Mouse (Mus musculus) right cerebral cortex, postnatal 25 days (tissue): ENCODE measurements around the gene Olfr76.
"Not testable (repeated sequence)": the region's sequence is repeated elsewhere in the genome, so short reads cannot be mapped to it uniquely, and the experiment has no call there.

Source experiments
- DNase-seq: peaks from one replicate; pipeline ENCODE4 v3.0.0; 2022

The Olfr76 gene

GRCm38 (mm10) chr19:12123103-12123502, at the start of gene Olfr76:
Gene Olfr76, minus strand, starts transcription at chr19:12123203.
- no peak for DNase-seq

GRCm38 (mm10) chr19:12170062-12170599, 47.1 kb upstream of the Olfr76 start, which contains the start of gene Olfr1555-ps1:
Gene Olfr1555-ps1, minus strand, starts transcription at chr19:12170112.
- DNase-seq, result not testable (repeated sequence)

GRCm38 (mm10) chr19:12145452-12145851, 22.4 kb upstream of the Olfr76 start:
- no peak for DNase-seq

GRCm38 (mm10) chr19:12143356-12143755, 20.4 kb upstream of the Olfr76 start:
- DNase-seq, result peak; percentile 40

DNA sequence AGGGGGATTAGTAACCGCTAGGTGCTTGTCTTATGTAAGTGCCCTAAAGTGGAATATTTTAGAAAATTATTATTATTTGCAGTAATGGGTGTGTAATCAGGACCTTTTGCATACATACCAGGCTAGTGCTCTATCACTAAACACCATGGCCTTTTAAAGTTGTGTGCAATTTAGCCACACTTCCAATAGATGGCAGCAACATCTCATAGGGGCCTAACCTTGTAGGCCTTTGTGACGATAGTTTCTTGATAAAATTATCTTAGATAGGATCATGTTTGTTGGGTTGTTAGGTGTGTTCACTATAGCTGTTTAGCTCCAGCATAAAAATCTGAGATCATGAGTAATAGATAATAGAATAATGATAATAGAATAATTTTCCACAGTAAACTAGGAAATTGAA, 11.3 kb upstream of the Olfr76 start:
- no peak for DNase-seq

- no peak for DNase-seq
Observed at GRCm38 (mm10) chr19:12116464-12116863, 6.5 kb downstream of the Olfr76 start.

DNA sequence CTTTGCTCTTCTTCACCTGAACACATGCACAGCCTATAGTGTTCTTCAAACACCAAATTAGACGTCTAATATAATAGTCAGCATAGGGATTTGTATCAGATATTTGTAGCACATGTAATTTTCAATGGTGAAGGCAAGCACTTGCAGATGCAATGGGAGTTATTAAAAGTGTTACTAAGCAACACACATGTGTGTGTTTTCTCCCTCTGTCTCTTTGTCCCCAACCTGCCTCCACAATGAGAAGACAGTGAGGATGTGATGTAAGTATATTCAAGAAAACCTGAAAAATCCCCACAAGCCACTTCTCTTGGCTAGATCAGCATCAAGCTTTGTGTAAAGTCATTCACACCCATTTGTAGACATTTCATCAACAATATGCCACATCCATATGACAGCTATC, 7.2 kb downstream of the Olfr76 start, which contains the start of gene Olfr1428:
Gene Olfr1428, minus strand, starts transcription at position 101 of the 400 bp plus-strand sequence.
- DNase-seq, result no peak

GRCm38 (mm10) chr19:12113807-12114206, 9.2 kb downstream of the Olfr76 start:
- DNase-seq, result no peak

DNA sequence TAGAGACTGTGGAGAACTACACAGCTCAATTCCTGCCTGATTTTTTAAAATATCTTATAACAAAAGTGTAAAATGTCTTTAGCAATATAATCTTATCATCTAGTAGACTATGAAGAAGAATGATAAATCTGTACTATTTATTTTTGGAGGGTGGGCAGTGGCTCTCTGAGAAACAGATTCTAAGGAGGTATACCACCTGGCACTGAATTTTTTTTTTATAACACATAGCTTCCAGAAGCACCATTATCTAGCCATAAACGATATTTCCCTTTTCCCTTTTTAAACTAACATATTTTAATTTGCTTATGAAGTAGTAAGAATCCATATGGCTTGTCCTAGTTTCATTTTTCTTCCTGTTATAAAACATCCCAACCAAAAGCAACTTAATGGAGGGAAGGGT, 18.5 kb downstream of the Olfr76 start:
- no peak for DNase-seq

- no peak for DNase-seq
Observed at GRCm38 (mm10) chr19:12103234-12103633, 19.8 kb downstream of the Olfr76 start, which contains the start of gene Olfr1427. Gene Olfr1427, minus strand, starts transcription at chr19:12103334.

DNA sequence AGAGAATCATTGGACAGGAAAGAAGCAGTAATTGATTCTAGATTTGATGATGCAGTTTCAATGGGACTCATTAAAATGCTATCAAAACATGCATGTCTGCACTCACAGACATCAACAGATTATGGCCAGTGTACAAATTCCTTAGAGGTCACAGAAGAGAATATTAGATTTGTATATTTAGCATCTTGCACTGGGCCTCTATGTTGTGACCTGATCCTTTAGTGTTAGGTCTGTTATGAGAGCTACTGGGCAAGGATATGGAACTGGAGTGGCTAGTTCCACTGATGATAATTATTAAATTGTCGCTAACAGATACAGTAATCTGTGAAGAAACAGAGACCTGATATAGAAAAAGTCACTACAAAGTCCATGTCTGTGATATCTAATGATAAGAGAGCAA, 31.1 kb downstream of the Olfr76 start, which contains the start of gene Olfr1426:
Gene Olfr1426, minus strand, starts transcription at position 101 of the 400 bp plus-strand sequence.
- DNase-seq, result no peak

GRCm38 (mm10) chr19:12077631-12078030, 45.4 kb downstream of the Olfr76 start, which contains the start of gene Olfr1425:
Gene Olfr1425, minus strand, starts transcription at chr19:12077731.
- not testable (repeated sequence) for DNase-seq

DNA sequence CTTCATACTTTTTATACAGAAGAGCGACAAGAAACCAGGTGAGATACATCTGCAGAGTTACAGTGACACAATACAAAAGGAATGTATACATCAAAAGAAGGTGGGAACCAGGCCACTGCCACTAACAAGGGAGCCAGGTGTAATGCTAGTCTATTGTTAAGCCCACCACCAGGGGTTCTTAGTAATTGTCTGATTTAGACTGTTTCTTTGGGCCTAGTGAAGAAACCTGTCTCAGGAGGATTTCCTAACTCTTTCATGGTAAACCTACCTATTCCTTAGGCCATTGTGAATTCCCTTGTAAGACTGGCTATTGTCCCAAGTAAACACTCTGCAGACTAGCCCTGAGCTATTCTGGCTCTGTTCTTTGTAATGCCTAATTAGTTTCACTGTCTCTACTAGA, 53.5 kb downstream of the Olfr76 start:
- DNase-seq, result not testable (repeated sequence)
